In the genomic region with DNA sequence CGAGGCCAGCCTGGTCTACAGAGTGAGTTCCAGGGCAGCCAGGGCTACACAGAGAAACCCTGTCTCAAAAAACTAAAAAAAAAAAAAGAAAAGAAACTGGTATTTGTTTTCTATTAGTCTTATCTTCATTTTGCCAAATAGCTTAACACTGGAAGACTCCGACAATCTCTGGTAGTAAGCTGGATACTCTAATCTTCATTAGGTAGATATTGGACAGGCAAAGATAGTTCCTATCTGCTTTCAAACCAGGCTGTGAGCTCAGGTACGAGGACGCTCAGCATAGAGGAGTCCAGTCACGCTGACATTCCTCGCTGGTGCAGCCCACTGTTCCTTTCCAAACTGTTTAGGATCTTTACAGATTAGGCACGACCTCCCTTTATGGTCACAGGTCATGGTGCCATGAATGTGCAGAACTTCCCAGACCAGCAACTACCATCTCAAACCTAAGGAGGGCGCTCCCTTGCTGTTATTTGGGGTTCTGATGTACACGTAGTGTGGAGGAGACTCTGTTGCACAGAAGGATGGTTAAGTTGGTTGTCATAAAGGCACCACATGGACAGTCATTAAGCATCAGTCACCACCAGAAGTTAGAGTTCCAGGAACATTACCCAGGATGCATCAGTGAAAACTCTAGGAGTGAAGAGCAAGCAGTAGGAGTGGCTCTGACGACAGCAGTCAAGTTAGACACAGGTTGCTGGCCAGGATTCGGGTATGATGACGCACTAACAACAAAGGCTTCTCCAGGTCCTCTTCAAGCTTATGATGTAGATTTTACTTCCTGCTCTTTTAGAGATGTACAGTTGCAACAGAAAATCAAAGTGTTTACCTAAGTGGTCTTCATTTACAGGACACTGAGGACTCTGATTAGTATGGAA, we compare ENCODE assay signal across 18 mouse cellular contexts. TPM values are rescaled to one million over a fixed set of nuclear protein-coding genes. Genes with fewer than 3 reads are reported as not detected.
DNase-seq lines count a peak whose midpoint lies in the region; ATAC-seq lines count a peak whose summit lies in the region.
"Had no signal": no experiment of that assay in that cellular context is flagged by ENCODE, and none has a peak within 500 bp of the region (broad histone marks: within the 10 kb centered on the region; RNA-seq: fewer than 3 reads in every experiment).

No protein-coding gene starts in this region.

- no peaks in the 10 kb centered on the region for H3K9me3 ChIP-seq in liver, embryonic 15.5 days (replicated peaks)
- no peaks in the 10 kb centered on the region for H3K9me3 ChIP-seq in hindbrain, embryonic 11.5 days (ENCODE audit: control insufficient read depth, low read length)
- H3K9me3 ChIP-seq: embryonic facial prominence, embryonic 12.5 days; forebrain, embryonic 10.5 days; hindbrain, embryonic 10.5 days; intestine, embryonic 15.5 days; limb, embryonic 10.5 days; lung, embryonic 15.5 days; neural tube, embryonic 12.5 days had no signal

- no peak overlapping the region for H3K4me2 ChIP-seq in liver, embryonic 15.5 days
- H3K4me2 ChIP-seq in hindbrain, embryonic 11.5 days (replicated peaks; ENCODE audit: low read depth, low read length), result no peak overlapping the region
- H3K4me2 ChIP-seq: embryonic facial prominence, embryonic 12.5 days; intestine, embryonic 15.5 days; lung, embryonic 15.5 days; neural tube, embryonic 12.5 days had no signal

- ATAC-seq in erythroid progenitor cell, adult 5-6 weeks (replicated peaks; ENCODE audit: low FRiP score, poor library complexity, severe bottlenecking), result peak; percentile 55
- peak; percentile 46 for ATAC-seq in liver, embryonic 15.5 days (ENCODE audit: insufficient read depth)
- no peak for ATAC-seq in hindbrain, embryonic 11.5 days (ENCODE audit: low FRiP score)
- ATAC-seq: intestine, embryonic 15.5 days; midbrain, embryonic 16.5 days had no signal

- peak overlapping the region; percentile 33; the same call in 1 of the 2 replicates for H3K27ac ChIP-seq in liver, embryonic 15.5 days (replicated peaks)
- H3K27ac ChIP-seq in hindbrain, embryonic 11.5 days (ENCODE audit: low read depth, low read length), result no peak overlapping the region
- H3K27ac ChIP-seq: embryonic facial prominence, embryonic 12.5 days; forebrain, embryonic 10.5 days; hindbrain, embryonic 10.5 days; intestine, embryonic 15.5 days; limb, embryonic 10.5 days; lung, embryonic 15.5 days; neural tube, embryonic 12.5 days had no signal

- 52% methylated on average over 12 of the region's 12 CpGs for whole genome bisulfite sequencing in liver, embryonic 15.5 days (ENCODE audit: insufficient replicate concordance)
- 86% methylated on average over 12 of the region's 12 CpGs for WGBS in hindbrain, embryonic 11.5 days

- DNase-seq in CD4-positive helper T cell, adult 2 months (ENCODE audit: low read depth, low spot score), result peak; percentile 77
- peak; percentile 6 for DNase-seq in ES-CJ7 (ENCODE audit: low read depth, low spot score)
- no peak for DNase-seq in kidney, adult 8-10 months
- DNase-seq in frontal cortex, postnatal 36 days (ENCODE audit: low spot score in 2 of 2), result no peak
- no peak for DNase-seq in frontal cortex, postnatal 10 days (ENCODE audit: low spot score in 2 of 2)
- DNase-seq in hindbrain, embryonic 11.5 days (ENCODE audit: low spot score), result no peak
- DNase-seq: kidney, postnatal 36 days; thymus, adult 2 months had no signal

- no peak overlapping the region for H3K4me3 ChIP-seq in liver, embryonic 15.5 days (replicated peaks)
- no peak overlapping the region for H3K4me3 ChIP-seq in hindbrain, embryonic 11.5 days (ENCODE audit: low read depth, low read length)
- H3K4me3 ChIP-seq: embryonic facial prominence, embryonic 12.5 days; forebrain, embryonic 10.5 days; hindbrain, embryonic 10.5 days; intestine, embryonic 15.5 days; limb, embryonic 10.5 days; lung, embryonic 15.5 days; neural tube, embryonic 12.5 days had no signal

- H3K36me3 ChIP-seq in liver, embryonic 15.5 days (replicated peaks), result no peaks in the 10 kb centered on the region
- no peaks in the 10 kb centered on the region for H3K36me3 ChIP-seq in hindbrain, embryonic 11.5 days (ENCODE audit: control insufficient read depth, insufficient read depth, low read length)
- H3K36me3 ChIP-seq: embryonic facial prominence, embryonic 12.5 days; forebrain, embryonic 10.5 days; hindbrain, embryonic 10.5 days; intestine, embryonic 15.5 days; limb, embryonic 10.5 days; lung, embryonic 15.5 days; neural tube, embryonic 12.5 days had no signal

- peaks cover 37% of the 10 kb centered on the region for H3K4me1 ChIP-seq in liver, embryonic 15.5 days (replicated peaks)
- H3K4me1 ChIP-seq in hindbrain, embryonic 11.5 days (replicated peaks; ENCODE audit: control insufficient read depth, insufficient read depth, low read length), result no peaks in the 10 kb centered on the region
- H3K4me1 ChIP-seq: embryonic facial prominence, embryonic 12.5 days; forebrain, embryonic 10.5 days; hindbrain, embryonic 10.5 days; intestine, embryonic 15.5 days; limb, embryonic 10.5 days; lung, embryonic 15.5 days; neural tube, embryonic 12.5 days had no signal

- H3K9ac ChIP-seq in liver, embryonic 15.5 days, result no peak overlapping the region
- no peak overlapping the region for H3K9ac ChIP-seq in hindbrain, embryonic 11.5 days (ENCODE audit: low read depth, low read length)
- H3K9ac ChIP-seq: embryonic facial prominence, embryonic 12.5 days; intestine, embryonic 15.5 days; lung, embryonic 15.5 days; neural tube, embryonic 12.5 days had no signal

- no peaks in the 10 kb centered on the region for H3K27me3 ChIP-seq in liver, embryonic 15.5 days
- no peaks in the 10 kb centered on the region for H3K27me3 ChIP-seq in hindbrain, embryonic 11.5 days (ENCODE audit: control insufficient read depth, insufficient read depth, low read length)
- H3K27me3 ChIP-seq: embryonic facial prominence, embryonic 12.5 days; intestine, embryonic 15.5 days; lung, embryonic 15.5 days; neural tube, embryonic 12.5 days had no signal

RNA-seq across cellular contexts. Expression of a gene that starts 41.3 kb away (rescaled TPM):
- total RNA-seq in erythroid progenitor cell, adult 5-6 weeks (2015; ENCODE audit: low replicate concordance), result 85.9 and 87.6 TPM in 2 replicates
- 76.3 and 120 TPM in 2 replicates for total RNA-seq in erythroid progenitor cell, adult 5-6 weeks (2017; ENCODE audit: low replicate concordance)
- 56.8 and 56.9 TPM in 2 replicates for polyA plus RNA-seq in liver, embryonic 15.5 days (2015; fragmentation: Nextera tagmentation; extraction: Ambion mirVana)
- polyA plus RNA-seq in hindbrain, embryonic 11.5 days (2014; fragmentation: Nextera tagmentation; extraction: Ambion mirVana), result 125 and 134 TPM in 2 replicates

Comparison
In these comparisons a context has a peak if more than half of its experiments do, and no peak if none do; other contexts are left out.
1. DNase-seq: peak in CD4-positive helper T cell, adult 2 months (single experiment) and ES-CJ7 (single experiment); none in kidney, adult 8-10 months (0 of 2), frontal cortex, postnatal 36 days (0 of 2), frontal cortex, postnatal 10 days (0 of 2) and hindbrain, embryonic 11.5 days (single experiment).